ENCODE assay signal across 7 mouse cellular contexts in genomic region chr5:138857010-138857617, GRCm38 (mm10). TPM values are rescaled to one million over a fixed set of nuclear protein-coding genes. Genes with fewer than 3 reads are reported as not detected.
DNase-seq lines count a peak whose midpoint lies in the region; ATAC-seq lines count a peak whose summit lies in the region.

No protein-coding gene starts in this region.

- no peak overlapping the region for H3K4me2 ChIP-seq in limb, embryonic 11.5 days (ENCODE audit: low read depth, severe bottlenecking)
- no peak overlapping the region for H3K4me2 ChIP-seq in midbrain, embryonic 15.5 days
- H3K4me2 ChIP-seq in stomach, embryonic 16.5 days (ENCODE audit: low read depth, low read length), result no peak overlapping the region

- no peak overlapping the region for H3K4me3 ChIP-seq in limb, embryonic 11.5 days (ENCODE audit: low read depth, low read length)
- no peak overlapping the region for H3K4me3 ChIP-seq in midbrain, embryonic 15.5 days
- H3K4me3 ChIP-seq in stomach, embryonic 16.5 days (replicated peaks; ENCODE audit: low read length), result no peak overlapping the region

- ATAC-seq in limb, embryonic 11.5 days (ENCODE audit: insufficient number of reproducible peaks, low FRiP score, low TSS enrichment, low read depth), result 0 out of 2 replicates have a peak, but pooled peaks have one; percentile 54
- peak; percentile 60; the same call in 1 of the 2 replicates for ATAC-seq in midbrain, embryonic 15.5 days (replicated peaks)
- ATAC-seq in stomach, embryonic 16.5 days (ENCODE audit: insufficient read depth, low FRiP score), result peak; percentile 75

- peak; percentile 90 for DNase-seq in adrenal gland, postnatal 14 days
- peak; percentile 80 for DNase-seq in embryo, embryonic 10 days (ENCODE audit: low spot score)
- DNase-seq in gastrocnemius, postnatal 4 days (ENCODE audit: low spot score in 2 of 2), result peak; percentile 54 to 77
- peak; percentile 83 to 93 for DNase-seq in kidney, adult 8-10 months
- DNase-seq in limb, embryonic 11.5 days (ENCODE audit: low spot score), result peak; percentile 86

- no peaks in the 10 kb centered on the region for H3K36me3 ChIP-seq in limb, embryonic 11.5 days (ENCODE audit: control insufficient read depth, insufficient read depth, low read length)
- H3K36me3 ChIP-seq in midbrain, embryonic 15.5 days (replicated peaks), result no peaks in the 10 kb centered on the region
- no peaks in the 10 kb centered on the region for H3K36me3 ChIP-seq in stomach, embryonic 16.5 days (ENCODE audit: control insufficient read depth, insufficient read depth, low read length)

- no peaks in the 10 kb centered on the region for H3K4me1 ChIP-seq in limb, embryonic 11.5 days (ENCODE audit: control insufficient read depth, insufficient read depth, low read length)
- no peaks in the 10 kb centered on the region for H3K4me1 ChIP-seq in midbrain, embryonic 15.5 days
- peaks cover 4% of the 10 kb centered on the region; the same call in 1 of the 2 replicates for H3K4me1 ChIP-seq in stomach, embryonic 16.5 days (ENCODE audit: control insufficient read depth, insufficient read depth, low read length)

- no peaks in the 10 kb centered on the region for H3K27me3 ChIP-seq in limb, embryonic 11.5 days (ENCODE audit: control insufficient read depth, insufficient read depth, low read length)
- H3K27me3 ChIP-seq in midbrain, embryonic 15.5 days (replicated peaks), result no peaks in the 10 kb centered on the region
- H3K27me3 ChIP-seq in stomach, embryonic 16.5 days (ENCODE audit: control insufficient read depth, insufficient read depth, low read length), result no peaks in the 10 kb centered on the region

- WGBS in limb, embryonic 11.5 days, result 36% methylated on average over 9 of the region's 9 CpGs
- 32% methylated on average over 9 of the region's 9 CpGs for WGBS in midbrain, embryonic 15.5 days
- WGBS in stomach, embryonic 16.5 days, result 29% methylated on average over 9 of the region's 9 CpGs

- no peak overlapping the region for H3K27ac ChIP-seq in limb, embryonic 11.5 days (replicated peaks; ENCODE audit: low read depth, low read length)
- no peak overlapping the region for H3K27ac ChIP-seq in midbrain, embryonic 15.5 days
- no peak overlapping the region for H3K27ac ChIP-seq in stomach, embryonic 16.5 days (ENCODE audit: low read length)

- no peak overlapping the region for H3K9ac ChIP-seq in limb, embryonic 11.5 days (ENCODE audit: low read length)
- H3K9ac ChIP-seq in midbrain, embryonic 15.5 days, result no peak overlapping the region
- H3K9ac ChIP-seq in stomach, embryonic 16.5 days (ENCODE audit: low read length), result no peak overlapping the region

- no peaks in the 10 kb centered on the region for H3K9me3 ChIP-seq in limb, embryonic 11.5 days (ENCODE audit: control insufficient read depth, low read length)
- no peaks in the 10 kb centered on the region for H3K9me3 ChIP-seq in midbrain, embryonic 15.5 days
- H3K9me3 ChIP-seq in stomach, embryonic 16.5 days (replicated peaks; ENCODE audit: control insufficient read depth, low read length), result no peaks in the 10 kb centered on the region

RNA-seq across cellular contexts. Expression of gene Gm5294, which starts 37.2 kb away (rescaled TPM):
- not detected in 2 replicates for total RNA-seq in adrenal gland, postnatal 14 days (2021)
- total RNA-seq in gastrocnemius, postnatal 4 days (2021), result not detected
- polyA plus RNA-seq in limb, embryonic 11.5 days (2014; fragmentation: Nextera tagmentation; extraction: Ambion mirVana), result not detected in 2 replicates
- not detected in 2 replicates for polyA plus RNA-seq in midbrain, embryonic 15.5 days (2015; fragmentation: Nextera tagmentation; extraction: Ambion mirVana)
- not detected in 2 replicates for polyA plus RNA-seq in stomach, embryonic 16.5 days (2015; fragmentation: Nextera tagmentation; extraction: Ambion mirVana)
